Mouse (Mus musculus): Measurements from ENCODE around the gene Hoxd9.

The Hoxd9 gene

DNA sequence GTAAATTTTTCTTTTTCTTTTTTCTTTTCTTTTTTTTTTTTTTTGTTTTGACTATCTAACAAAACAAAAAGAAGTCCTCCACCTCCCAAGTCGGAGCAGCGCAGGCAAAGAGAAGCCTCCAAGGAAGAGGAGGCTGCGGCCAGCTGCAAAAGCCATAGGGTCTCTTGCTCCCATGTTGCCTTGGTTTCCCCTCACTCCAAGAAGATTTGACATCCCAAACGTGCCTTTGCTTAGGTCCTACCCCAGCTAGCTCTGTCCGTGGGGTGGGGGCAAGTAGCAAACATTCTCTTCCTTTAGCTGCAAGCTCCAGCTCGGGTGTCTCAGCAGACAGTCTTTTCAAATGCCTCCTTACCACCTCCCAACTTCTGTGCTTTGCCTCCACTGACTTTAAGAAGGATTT lies 36.2 kb downstream of the Hoxd9 start:
- no peak for DNase-seq (ENCODE audit: low spot score in 2 of 2)

DNA sequence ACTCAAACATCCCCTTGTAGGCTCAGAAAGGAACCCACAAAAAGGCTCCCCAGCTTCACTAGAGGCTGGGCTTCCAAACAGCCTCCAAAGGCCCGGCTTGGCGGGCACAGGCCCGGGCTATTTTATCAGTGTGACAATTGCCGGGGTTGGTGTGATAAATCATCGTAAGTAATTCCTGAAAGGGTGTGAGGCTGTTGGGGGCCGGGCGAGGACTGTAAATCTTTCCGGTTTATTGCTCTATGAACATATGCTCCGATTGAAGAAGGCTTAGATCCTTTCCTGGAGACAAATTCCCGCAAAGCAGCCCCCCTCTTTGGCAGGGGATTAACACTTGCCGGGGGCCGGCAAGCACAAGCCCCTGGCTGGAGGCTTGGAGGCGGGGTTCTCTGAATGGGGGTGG lies 36.9 kb downstream of the Hoxd9 start:
- no peak for DNase-seq (ENCODE audit: low spot score in 2 of 2)

DNA sequence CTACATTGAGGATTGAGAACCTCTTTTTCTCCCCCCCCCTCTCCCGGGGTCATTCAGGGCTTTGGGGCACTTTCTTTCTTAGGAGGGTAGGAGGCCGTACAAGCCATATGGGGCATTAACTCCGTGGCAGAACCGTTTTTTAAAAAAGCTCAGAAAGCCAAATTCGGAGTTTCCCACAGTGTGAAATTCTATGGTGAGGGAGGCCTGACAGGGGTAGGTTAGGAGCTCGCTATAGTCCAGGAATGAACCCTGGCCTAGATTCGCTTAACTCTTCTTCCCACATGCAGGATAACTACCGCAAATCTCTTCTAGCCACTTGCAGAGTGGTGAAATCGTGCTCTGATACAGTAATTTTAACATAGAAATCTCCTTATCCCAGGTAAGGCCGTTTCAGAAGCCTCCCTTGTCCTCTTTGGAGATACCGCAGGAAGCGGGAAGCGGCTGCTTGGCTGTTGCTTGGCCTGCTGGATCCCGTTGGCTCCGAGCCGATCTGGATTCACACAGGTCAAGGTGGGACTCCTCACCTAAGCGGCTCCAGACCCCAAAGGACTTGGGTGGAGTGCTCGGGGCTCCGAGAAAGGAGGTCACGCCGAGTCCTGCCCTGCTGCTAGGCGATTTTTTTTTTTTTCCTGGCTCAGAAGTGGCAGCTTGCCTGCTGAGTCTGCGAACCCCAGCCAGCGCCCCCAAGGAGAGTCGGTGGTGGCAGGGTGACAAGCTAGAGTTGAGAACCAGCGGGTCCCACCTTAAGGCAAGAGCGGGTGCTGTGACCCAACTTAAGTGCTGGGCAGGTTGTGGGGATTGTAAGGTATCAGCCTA lies 37.7 kb downstream of the Hoxd9 start:
- no peak for DNase-seq (ENCODE audit: low spot score in 2 of 2)

DNA sequence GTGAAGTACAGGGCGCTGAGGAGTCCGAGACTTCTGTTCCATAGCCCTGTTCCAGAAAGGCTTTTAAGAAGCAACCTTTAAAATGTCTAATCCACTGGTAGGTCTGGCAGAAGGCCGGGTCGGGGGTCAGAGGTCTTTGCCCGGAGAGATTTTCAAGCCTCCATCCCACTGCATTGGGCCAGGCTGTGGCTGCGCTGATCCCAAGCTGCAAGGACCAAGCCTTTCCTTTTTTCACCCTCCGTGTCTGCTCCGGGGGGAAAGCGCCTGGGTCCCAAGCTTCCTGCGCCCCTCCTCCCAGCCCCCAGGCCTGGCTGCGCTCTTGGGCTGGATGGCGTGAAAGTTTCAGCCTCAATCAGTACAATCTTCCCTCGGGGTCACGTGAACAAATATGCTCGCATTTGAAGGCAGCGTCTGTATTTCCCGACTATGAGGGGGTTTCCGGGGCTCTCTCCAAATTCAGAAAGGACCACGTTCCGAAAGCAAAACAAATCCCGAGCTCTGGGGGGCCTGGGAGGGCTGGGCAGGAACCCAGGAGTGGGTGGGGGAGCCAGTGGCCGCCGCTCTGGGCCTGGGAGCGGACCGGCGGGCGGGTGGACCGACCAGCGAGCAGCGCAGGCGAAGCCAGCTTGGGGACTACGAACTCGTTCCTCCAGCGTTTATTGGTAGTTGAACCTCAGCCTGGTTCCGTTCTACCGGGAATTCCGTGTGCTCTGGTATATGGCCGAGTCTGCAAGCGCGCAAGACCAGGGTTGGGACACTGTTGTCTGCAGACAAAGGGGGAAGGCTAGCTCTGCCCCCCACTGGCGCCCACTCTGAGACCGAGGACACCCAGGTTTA lies 38.5 kb downstream of the Hoxd9 start:
- no peak for DNase-seq (ENCODE audit: low spot score in 2 of 2)

DNA sequence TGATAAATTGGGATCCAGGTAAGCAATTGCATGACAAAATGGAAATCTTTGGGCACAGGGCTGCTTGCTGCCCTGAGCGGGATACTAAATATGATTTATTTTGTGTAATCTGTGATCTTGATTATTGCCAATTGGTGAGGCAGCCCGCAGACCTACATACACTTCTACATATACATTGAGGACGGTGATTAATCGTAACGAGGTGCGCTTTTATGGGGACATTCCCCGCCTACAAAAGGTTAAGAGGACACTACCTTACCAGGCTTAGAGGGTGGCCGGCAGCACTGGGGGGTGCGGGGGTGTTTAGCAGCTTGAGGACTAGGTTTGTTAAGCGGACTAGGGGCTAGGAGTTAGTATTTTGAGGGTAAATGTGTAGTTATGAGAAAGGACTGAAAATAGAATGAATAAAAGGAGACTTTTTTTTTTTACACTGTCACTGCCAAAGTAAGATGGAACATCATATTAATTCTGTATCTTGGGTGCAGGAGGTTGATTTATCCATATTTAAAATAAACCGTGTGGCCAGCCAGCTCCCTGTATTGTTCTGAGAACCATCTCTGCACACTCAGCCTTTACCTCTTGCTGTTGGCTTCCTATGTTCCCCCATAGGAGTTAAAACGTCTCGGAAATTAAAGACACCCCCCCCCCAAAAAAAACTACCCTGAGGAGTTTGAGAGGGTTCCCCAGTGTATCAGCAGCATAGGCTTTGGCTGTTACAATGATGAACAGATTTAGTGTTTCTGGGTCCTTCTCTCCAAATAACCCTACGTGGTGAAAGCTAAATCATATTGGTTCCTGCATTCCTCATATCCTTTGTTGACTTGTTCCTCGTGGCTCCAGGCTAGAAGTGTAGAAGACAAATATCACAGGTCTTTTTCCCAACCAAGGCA lies 39.4 kb downstream of the Hoxd9 start:
- DNase-seq (ENCODE audit: low spot score in 2 of 2): no peak

DNA sequence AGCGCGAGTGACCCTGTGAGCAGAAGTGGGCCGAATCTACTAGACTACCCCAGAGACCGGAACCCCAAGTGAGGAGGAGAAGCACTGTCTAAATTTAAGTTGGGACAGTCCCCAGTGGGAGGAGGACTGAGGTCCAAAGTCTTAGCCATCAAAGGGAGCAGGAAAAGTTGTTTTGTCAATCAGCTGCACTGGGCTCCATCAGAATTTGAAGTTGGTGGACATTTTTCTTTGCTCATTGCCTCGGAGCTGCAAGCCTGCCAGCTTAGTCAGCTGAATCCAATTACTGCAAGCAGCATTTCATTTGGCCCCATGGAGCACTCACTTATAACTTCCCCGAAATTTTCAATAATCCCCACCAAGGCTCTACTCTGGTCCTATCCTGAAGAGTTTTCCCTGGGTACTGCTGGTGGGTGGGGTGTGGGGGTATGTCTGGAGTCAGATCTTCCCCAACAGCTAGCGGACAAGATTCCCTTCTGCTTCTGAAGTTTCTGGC lies 40.1 kb downstream of the Hoxd9 start:
- no peak for DNase-seq (ENCODE audit: low spot score in 2 of 2)

DNA sequence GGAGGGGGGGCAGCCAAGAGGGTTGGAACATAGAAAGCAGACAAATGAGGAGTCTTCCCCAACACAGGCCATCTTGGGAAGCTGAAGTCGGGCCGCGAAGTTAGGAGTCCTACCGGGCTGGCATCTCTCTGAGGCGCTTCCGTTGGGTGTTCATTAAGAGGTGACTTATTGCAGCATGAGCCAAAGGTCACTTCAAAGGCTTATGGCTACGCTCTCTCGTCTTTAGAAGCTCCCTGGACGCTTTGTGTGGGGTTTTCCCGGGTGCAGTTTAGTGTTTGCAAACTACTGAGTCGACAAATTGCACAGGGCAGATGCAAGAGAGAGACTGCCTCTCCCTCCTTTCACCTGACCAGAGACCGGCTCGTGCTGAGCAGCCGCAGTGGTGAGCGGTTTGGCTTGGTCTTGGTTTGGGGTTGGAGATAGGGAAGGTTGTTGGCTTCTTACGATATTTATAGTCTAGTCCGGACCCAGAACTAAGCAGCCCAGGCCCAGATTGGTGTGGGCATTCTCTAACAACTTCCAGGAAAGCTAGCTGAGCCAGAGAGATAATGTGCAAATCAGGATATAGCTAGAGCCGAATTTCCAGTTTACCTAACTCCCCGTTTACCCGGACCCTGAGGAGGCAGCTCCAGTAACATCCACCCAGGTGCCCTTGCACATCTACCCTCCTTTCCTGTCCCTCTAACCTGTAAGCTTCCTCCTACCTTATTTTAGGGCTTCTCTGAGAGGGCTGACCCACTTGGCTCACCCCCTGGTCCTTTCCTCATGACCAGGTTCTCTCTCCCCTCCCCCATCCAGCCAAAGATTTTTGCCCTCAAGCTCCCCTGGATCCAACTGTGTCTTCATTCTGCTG lies 41.3 kb downstream of the Hoxd9 start:
- DNase-seq (ENCODE audit: low spot score in 2 of 2): no peak

DNA sequence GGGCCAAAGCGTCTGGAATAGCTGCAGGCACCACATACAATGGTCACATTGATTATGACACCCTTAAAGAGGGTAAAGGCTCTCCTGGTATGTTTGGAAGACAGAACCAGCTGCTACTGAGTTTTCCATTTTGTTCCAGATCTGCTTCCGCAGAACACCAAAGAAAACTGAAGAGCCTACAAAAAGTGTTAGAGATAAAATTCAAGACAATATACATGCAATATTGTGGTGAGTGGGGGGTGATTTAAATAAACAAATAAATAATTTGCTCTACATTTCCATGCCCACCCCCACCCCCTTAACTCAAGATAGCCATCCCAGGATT lies 41.9 kb downstream of the Hoxd9 start:
- no peak for DNase-seq (ENCODE audit: low spot score in 2 of 2)

DNA sequence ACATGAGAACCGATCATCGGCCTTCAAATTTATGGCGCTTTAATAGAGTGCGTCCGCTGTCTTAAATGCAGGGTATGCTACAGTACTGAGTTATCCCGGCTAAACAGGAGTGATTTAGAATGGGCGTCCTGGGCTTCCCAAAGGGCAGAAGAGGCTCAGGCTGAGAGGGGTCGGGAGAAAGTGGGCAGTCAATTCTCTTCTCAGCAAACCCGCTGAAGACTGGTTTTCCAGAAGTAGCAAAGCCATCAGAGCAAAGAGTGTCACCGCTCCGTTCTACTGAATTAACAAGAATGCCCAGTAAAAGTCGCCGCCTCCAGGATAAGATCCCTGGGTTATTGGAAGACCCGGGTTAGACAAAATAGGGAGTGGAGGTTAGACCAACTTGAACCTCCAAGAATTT lies 42.3 kb downstream of the Hoxd9 start:
- no peak for DNase-seq (ENCODE audit: low spot score in 2 of 2)

DNA sequence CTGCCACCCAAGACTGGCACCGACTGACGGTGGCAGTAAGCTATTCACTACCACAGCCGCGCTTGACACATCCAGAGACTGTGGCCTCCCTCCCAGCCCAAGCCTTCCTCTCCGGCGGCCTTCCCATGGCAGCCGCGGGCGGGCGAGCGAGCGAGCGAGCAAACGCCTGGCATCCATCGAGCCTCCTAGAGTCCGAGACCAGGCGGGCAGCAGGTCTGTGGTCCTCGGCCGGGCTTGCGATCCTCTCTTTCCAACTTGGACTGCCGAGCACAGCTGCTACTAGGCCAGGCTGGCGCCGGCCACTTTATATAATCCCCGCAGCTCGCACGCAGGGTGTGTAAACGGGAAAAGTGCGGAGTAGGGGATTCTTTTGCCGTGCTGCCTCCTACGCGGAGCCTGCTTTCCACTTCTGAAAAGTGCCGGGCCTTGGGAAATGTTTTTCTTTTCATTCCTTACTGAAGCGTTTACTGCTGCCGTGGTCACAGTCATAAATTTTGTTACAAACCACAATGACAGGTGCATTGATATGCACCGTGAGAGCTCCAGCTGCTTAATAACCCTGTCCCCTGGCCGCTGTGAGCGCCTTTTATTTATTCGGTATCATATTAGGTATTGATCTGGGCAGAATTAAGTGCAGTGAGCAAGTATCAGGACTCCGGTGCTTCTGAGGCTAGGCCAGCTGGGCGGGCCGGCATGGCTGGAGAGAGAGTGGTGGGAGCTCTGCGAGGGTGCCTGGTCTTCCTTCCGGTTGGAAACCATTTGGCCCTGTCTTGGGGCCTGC lies 43.0 kb downstream of the Hoxd9 start:
- DNase-seq (ENCODE audit: low spot score in 2 of 2): no peak

DNA sequence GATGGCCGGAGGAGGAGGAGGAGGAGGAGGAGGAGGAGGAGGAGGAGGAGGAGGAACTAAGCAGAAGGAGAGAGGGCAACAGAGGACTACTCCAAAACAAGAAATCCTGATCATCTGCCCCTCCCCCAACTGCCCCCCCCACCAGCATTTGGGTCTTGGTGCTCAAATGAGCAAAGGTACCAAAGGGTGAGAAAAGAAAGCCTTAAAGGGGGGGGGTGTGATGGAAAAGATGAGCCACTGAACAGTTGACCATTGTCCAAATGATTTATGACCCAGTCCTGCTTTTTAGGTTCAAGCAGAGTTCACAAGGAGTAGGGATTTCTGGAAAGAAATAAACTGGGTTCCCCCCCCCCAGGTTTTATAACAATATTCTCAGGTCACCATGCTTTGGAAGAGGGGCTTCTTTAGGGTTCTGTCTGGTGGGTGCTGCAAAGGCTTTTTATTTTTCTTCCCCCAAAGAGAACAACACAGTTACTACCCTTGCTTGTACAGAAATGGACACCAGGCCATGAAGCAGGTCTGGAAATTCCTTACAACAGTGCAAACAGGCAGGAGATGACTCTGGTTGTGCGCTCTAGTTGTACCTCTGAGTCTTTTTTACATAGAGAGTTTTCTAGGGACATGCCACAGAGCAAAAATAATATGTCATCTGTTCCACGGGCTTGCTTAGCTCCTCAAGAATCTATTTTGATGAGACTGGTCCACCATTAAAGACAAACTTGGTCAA lies 43.9 kb downstream of the Hoxd9 start:
- DNase-seq (ENCODE audit: low spot score in 2 of 2): no peak

DNA sequence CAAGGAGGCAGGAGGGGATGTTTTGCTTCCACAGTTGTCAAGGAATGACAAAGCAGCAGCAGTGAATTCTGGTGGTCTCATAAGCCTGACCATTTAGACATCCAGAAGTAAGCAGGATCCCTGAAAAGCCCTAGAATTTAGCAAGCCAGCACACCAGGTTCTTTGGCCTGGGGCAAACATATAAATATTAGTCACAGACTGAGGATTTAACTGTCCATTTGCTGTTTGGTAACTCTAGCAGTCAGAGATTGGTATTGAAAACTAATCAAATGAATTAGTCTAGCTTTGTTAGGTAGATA lies 44.4 kb downstream of the Hoxd9 start:
- DNase-seq (ENCODE audit: low spot score in 2 of 2): no peak

DNA sequence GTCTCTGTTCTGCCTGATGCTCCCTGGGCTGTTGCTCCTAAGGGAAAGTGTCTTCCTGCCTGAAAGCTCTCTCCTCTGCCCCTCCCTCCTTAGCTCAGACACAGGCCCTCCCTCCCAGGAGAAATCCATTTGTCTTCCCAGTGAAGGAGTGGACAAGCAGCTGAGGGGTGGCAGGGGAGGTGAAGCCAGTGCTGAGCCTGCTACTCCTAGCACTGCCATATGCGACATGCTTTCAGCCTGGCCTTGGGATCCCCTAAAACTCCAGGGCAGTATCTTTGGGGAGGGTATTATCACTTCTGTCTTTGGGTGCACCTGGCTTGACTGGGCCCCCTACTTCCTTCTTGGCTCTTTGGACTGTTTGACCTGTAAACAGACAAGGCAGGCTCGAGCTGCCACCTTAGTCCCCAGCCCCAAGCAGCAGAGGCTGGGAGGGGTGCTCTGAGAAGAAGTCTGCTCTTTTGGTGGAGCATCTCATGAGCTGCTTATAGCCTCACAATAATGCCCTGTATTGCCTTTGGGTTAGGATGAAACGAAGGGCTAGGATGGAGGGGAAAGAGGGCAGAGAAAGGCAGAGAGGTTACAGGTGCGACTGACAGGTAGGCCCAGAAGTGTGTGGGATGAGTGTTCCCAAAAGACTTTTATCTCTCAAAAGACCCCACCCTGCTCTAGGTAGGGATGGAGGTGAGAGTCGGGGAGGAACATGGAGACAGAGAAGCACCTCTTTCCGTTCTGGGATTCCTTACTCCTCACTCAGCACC lies 48.2 kb downstream of the Hoxd9 start:
- no peak for DNase-seq (ENCODE audit: low spot score in 2 of 2)

DNA sequence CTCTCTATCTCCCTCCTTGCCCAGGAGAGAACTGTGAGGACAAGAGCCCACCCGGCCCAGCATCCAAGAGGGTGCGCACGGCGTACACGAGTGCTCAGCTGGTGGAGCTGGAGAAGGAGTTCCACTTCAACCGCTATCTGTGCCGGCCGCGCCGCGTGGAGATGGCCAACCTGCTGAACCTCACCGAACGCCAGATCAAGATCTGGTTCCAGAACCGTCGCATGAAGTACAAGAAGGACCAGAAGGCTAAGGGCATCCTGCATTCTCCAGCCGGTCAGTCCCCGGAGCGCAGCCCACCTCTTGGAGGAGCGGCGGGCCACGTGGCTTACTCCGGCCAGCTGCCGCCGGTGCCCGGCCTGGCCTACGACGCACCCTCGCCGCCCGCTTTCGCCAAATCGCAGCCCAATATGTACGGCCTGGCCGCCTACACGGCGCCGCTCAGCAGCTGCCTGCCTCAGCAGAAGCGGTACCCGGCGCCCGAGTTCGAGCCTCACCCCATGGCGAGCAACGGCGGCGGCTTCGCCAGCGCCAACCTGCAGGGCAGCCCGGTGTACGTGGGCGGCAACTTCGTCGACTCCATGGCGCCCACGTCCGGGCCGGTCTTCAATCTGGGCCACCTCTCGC lies 48.9 kb downstream of the Hoxd9 start:
- DNase-seq (ENCODE audit: low spot score in 2 of 2): no peak

DNA sequence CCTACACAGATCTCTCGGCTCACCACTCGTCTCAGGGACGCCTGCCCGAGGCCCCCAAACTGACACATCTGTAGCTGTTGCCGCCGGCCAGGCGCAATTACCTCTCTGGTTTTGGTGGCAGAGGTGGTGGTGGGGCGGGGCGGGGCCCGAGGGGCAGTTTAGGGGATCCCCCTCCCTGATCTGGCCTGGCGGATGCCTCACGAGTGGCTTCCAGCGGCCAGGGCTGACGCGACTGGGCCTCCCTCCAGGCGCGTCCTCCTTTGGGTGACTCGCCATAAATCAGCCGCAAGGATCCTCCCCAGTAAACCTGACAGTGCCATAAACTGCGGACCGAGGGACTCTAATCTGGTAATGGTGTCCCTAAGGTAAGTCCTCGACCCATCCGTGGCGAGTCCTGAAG lies 49.5 kb downstream of the Hoxd9 start:
- DNase-seq (ENCODE audit: low spot score in 2 of 2): no peak

DNA sequence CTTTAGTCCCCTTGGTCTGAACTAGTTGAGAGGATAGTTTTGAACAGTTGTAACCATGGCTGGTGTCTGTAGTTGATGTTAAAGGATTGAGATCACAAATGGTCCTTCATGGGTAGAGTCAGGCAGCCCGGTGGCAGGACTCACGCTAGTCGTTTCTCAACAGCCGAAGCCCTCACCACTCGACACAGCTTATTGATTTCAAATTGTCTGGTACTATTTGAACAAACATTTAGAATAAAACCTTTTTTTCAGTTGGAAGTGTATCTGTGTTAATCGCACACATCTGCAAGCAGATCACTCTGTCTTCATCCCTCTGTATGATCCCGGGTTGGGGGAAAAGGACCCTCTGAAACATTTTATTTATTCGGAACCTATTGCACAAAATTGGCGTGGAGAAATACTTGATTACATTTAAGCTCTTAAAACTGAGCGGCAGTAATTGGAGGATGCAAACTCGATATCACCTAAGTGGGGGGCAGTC lies 50.2 kb downstream of the Hoxd9 start:
- no peak for DNase-seq (ENCODE audit: low spot score in 2 of 2)

DNA sequence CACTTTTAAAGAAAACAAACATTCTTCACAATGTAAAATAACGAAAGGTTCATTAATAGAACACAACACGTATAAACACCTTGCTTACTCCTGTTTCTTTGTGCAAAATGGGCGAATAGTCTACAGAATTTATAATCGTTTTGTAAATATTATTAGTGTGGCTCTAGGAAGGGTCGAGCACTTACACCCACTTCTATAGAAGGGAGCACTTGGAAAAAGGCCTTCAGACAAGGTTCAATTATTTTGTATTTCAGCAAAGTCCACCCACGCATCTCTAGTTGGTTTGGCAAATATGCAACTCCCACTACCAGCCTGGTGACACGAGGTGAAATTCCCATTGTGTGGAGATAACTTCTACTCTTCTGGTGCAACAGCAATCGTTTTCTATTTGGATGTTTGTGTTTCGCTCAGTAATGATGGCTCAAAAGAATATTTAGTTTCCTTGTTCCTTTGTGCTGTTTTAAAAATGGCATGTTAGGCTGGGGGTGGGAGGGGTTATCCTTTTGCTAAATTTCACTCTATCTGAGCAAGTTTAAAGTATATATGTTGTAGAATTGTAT lies 51.0 kb downstream of the Hoxd9 start:
- no peak for DNase-seq (ENCODE audit: low spot score in 2 of 2)
